8 mouse cellular contexts compared by ENCODE assay signal in genomic region chr17:43265178-43265837, GRCm38 (mm10). TPM values are rescaled to one million over a fixed set of nuclear protein-coding genes. Genes with fewer than 3 reads are reported as not detected.
DNase-seq lines count a peak whose midpoint lies in the region; ATAC-seq and TF ChIP-seq lines count a peak whose summit lies in the region.

No protein-coding gene starts in this region.

- peak; percentile 90 for ATAC-seq in embryonic facial prominence, embryonic 14.5 days (ENCODE audit: low read depth)
- ATAC-seq in heart, embryonic 14.5 days (ENCODE audit: insufficient number of reproducible peaks, insufficient read depth, low FRiP score, low read depth), result no peak
- 0 out of 2 replicates have a peak, but pooled peaks have one; percentile 35 for ATAC-seq in liver, embryonic 14.5 days (ENCODE audit: insufficient read depth)
- peak; percentile 86; the same call in 1 of the 2 replicates for ATAC-seq in neural tube, embryonic 11.5 days (ENCODE audit: insufficient read depth, low FRiP score, low TSS enrichment)
- ATAC-seq in stomach, embryonic 16.5 days (ENCODE audit: insufficient read depth, low FRiP score), result peak; percentile 77

- no peaks in the 10 kb centered on the region for H3K36me3 ChIP-seq in embryonic facial prominence, embryonic 14.5 days (ENCODE audit: control insufficient read depth, insufficient read depth, low read length)
- H3K36me3 ChIP-seq in heart, embryonic 14.5 days (ENCODE audit: control insufficient read depth, insufficient read depth, low read length), result no peaks in the 10 kb centered on the region
- H3K36me3 ChIP-seq in liver, embryonic 14.5 days (replicated peaks; ENCODE audit: control insufficient read depth, insufficient read depth, low read depth), result no peaks in the 10 kb centered on the region
- no peaks in the 10 kb centered on the region for H3K36me3 ChIP-seq in neural tube, embryonic 11.5 days (ENCODE audit: control insufficient read depth, insufficient read depth, low read length)
- no peaks in the 10 kb centered on the region for H3K36me3 ChIP-seq in stomach, embryonic 16.5 days (ENCODE audit: control insufficient read depth, insufficient read depth, low read length)

- peaks cover 8% of the 10 kb centered on the region for H3K9me3 ChIP-seq in embryonic facial prominence, embryonic 14.5 days (ENCODE audit: control insufficient read depth, low read length)
- H3K9me3 ChIP-seq in heart, embryonic 14.5 days (ENCODE audit: control insufficient read depth, low read length), result peaks cover 4% of the 10 kb centered on the region; the same call in 1 of the 2 replicates
- H3K9me3 ChIP-seq in liver, embryonic 14.5 days (ENCODE audit: control insufficient read depth, low read length), result no peaks in the 10 kb centered on the region
- H3K9me3 ChIP-seq in neural tube, embryonic 11.5 days (ENCODE audit: control insufficient read depth, low read length), result no peaks in the 10 kb centered on the region
- H3K9me3 ChIP-seq in stomach, embryonic 16.5 days (replicated peaks; ENCODE audit: control insufficient read depth, low read length), result peaks cover 11% of the 10 kb centered on the region; the same call in 1 of the 2 replicates

- no peaks in the 10 kb centered on the region for H3K27me3 ChIP-seq in embryonic facial prominence, embryonic 14.5 days (replicated peaks; ENCODE audit: control insufficient read depth, insufficient read depth, low read length)
- no peaks in the 10 kb centered on the region for H3K27me3 ChIP-seq in heart, embryonic 14.5 days (ENCODE audit: control insufficient read depth, insufficient read depth, low read length)
- no peaks in the 10 kb centered on the region for H3K27me3 ChIP-seq in liver, embryonic 14.5 days (ENCODE audit: control insufficient read depth, insufficient read depth, low read length)
- no peaks in the 10 kb centered on the region for H3K27me3 ChIP-seq in neural tube, embryonic 11.5 days (ENCODE audit: control insufficient read depth, insufficient read depth, low read length)
- no peaks in the 10 kb centered on the region for H3K27me3 ChIP-seq in stomach, embryonic 16.5 days (ENCODE audit: control insufficient read depth, insufficient read depth, low read length)

- H3K27ac ChIP-seq in embryonic facial prominence, embryonic 14.5 days (replicated peaks; ENCODE audit: low read depth, low read length), result no peak overlapping the region
- H3K27ac ChIP-seq in heart, embryonic 14.5 days (replicated peaks in 1 of 2; ENCODE audit: control insufficient read depth in 1 of 2, insufficient read depth in 1 of 2, low read depth in 2 of 2, low read length in 2 of 2), result no peak overlapping the region
- H3K27ac ChIP-seq in liver, embryonic 14.5 days, result no peak overlapping the region
- H3K27ac ChIP-seq in neural tube, embryonic 11.5 days (ENCODE audit: low read depth, low read length), result no peak overlapping the region
- no peak overlapping the region for H3K27ac ChIP-seq in stomach, embryonic 16.5 days (ENCODE audit: low read length)

- no peak overlapping the region for H3K9ac ChIP-seq in embryonic facial prominence, embryonic 14.5 days (ENCODE audit: low read depth, low read length)
- peak overlapping the region; percentile 45; the same call in 1 of the 2 replicates for H3K9ac ChIP-seq in heart, embryonic 14.5 days (ENCODE audit: low read length)
- H3K9ac ChIP-seq in liver, embryonic 14.5 days (replicated peaks), result no peak overlapping the region
- H3K9ac ChIP-seq in neural tube, embryonic 11.5 days (ENCODE audit: low read length), result no peak overlapping the region
- peak overlapping the region; percentile 47; the same call in 1 of the 2 replicates for H3K9ac ChIP-seq in stomach, embryonic 16.5 days (ENCODE audit: low read length)

- 0 out of 2 replicates have a peak overlapping the region, but pooled peaks have one; percentile 3 for H3K4me3 ChIP-seq in embryonic facial prominence, embryonic 14.5 days (ENCODE audit: low read depth, low read length)
- H3K4me3 ChIP-seq in heart, embryonic 14.5 days (ENCODE audit: control insufficient read depth in 1 of 2, insufficient read depth in 1 of 2, low read depth in 1 of 2, low read length in 2 of 2), result peak overlapping the region; percentile 8 to 19; a peak in 2 of 4 replicates
- no peak overlapping the region for H3K4me3 ChIP-seq in liver, embryonic 14.5 days (ENCODE audit: insufficient read depth in 1 of 2, low read depth in 2 of 2, low read length in 2 of 2)
- H3K4me3 ChIP-seq in neural tube, embryonic 11.5 days (ENCODE audit: low read depth, low read length), result no peak overlapping the region
- H3K4me3 ChIP-seq in stomach, embryonic 16.5 days (replicated peaks; ENCODE audit: low read length), result peak overlapping the region; percentile 25; the same call in 1 of the 2 replicates

- 22% methylated on average over 26 of the region's 26 CpGs for WGBS in embryonic facial prominence, embryonic 14.5 days
- 21% methylated on average over 26 of the region's 26 CpGs for WGBS in heart, embryonic 14.5 days
- WGBS in liver, embryonic 14.5 days (ENCODE audit: insufficient replicate concordance), result 17% methylated on average over 26 of the region's 26 CpGs
- 29% methylated on average over 26 of the region's 26 CpGs for WGBS in neural tube, embryonic 11.5 days
- 20% methylated on average over 26 of the region's 26 CpGs for WGBS in stomach, embryonic 16.5 days

- H3K4me2 ChIP-seq in embryonic facial prominence, embryonic 14.5 days (ENCODE audit: low read depth, low read length), result peak overlapping the region; percentile 41
- peak overlapping the region; percentile 56 for H3K4me2 ChIP-seq in heart, embryonic 14.5 days (ENCODE audit: low read length)
- H3K4me2 ChIP-seq in liver, embryonic 14.5 days (ENCODE audit: low read depth), result 0 out of 2 replicates have a peak overlapping the region, but pooled peaks have one; percentile 22
- no peak overlapping the region for H3K4me2 ChIP-seq in neural tube, embryonic 11.5 days (ENCODE audit: low read depth)
- peak overlapping the region; percentile 49 for H3K4me2 ChIP-seq in stomach, embryonic 16.5 days (ENCODE audit: low read depth, low read length)

- TF ChIP-seq EP300 in liver, embryonic 14.5 days (IDR thresholded peaks at IDR 0.05; ENCODE audit: low read depth), result no peak

- no peaks in the 10 kb centered on the region; the same call in 1 of the 2 replicates for H3K4me1 ChIP-seq in embryonic facial prominence, embryonic 14.5 days (ENCODE audit: control insufficient read depth, insufficient read depth, low read length)
- peaks cover 0 to 2% of the 10 kb centered on the region in 2 experiments; a peak in 1 of 4 replicates for H3K4me1 ChIP-seq in heart, embryonic 14.5 days (ENCODE audit: control insufficient read depth in 2 of 2, insufficient read depth in 2 of 2, low read length in 2 of 2)
- H3K4me1 ChIP-seq in liver, embryonic 14.5 days (replicated peaks; ENCODE audit: control insufficient read depth in 2 of 2, insufficient read depth in 2 of 2, low read length in 1 of 2), result peaks cover 0 to 4% of the 10 kb centered on the region in 2 experiments; a peak in 1 of 4 replicates
- no peaks in the 10 kb centered on the region for H3K4me1 ChIP-seq in neural tube, embryonic 11.5 days (ENCODE audit: control insufficient read depth, insufficient read depth, low read length)
- H3K4me1 ChIP-seq in stomach, embryonic 16.5 days (ENCODE audit: control insufficient read depth, insufficient read depth, low read length), result no peaks in the 10 kb centered on the region

- peak; percentile 85 for DNase-seq in 3T3-L1 (ENCODE audit: low read depth, low spot score)
- DNase-seq in adrenal gland, postnatal 4 days (ENCODE audit: low spot score in 2 of 2), result peak; percentile 29 to 56
- peak; percentile 94 for DNase-seq in embryonic facial prominence, embryonic 14.5 days (ENCODE audit: low spot score)
- peak; percentile 84 to 89 for DNase-seq in kidney, postnatal 25 days
- peak; percentile 59 to 63 (median 61) for DNase-seq in liver, embryonic 14.5 days (ENCODE audit: low read depth in 3 of 3, low spot score in 3 of 3)
- peak; percentile 89 for DNase-seq in neural tube, embryonic 11.5 days (ENCODE audit: low spot score)

- TF ChIP-seq CTCF in liver, embryonic 14.5 days (IDR thresholded peaks at IDR 0.05; ENCODE audit: low read depth), result peak; percentile 95

RNA-seq across cellular contexts. Expression of gene Adgrf1, which starts 4.8 kb away (rescaled TPM):
- total RNA-seq in adrenal gland, postnatal 4 days (2021), result under 1 TPM; 0.59 to 0.64 TPM
- 0.08 TPM in 1 of 2 replicates, not detected in the other for polyA plus RNA-seq in embryonic facial prominence, embryonic 14.5 days (2014; fragmentation: Nextera tagmentation; extraction: Ambion mirVana)
- polyA plus RNA-seq in heart, embryonic 14.5 days (2014; fragmentation: Nextera tagmentation; extraction: Ambion mirVana), result not detected in 2 replicates
- polyA plus RNA-seq in liver, embryonic 14.5 days (2012; rRNA removed), result 0.51 and 0.66 TPM in 2 replicates
- polyA plus RNA-seq in liver, embryonic 14.5 days (2014; fragmentation: Nextera tagmentation; extraction: Ambion mirVana), result 0.48 and 0.69 TPM in 2 replicates
- not detected in 2 replicates for polyA plus RNA-seq in neural tube, embryonic 11.5 days (2014; fragmentation: Nextera tagmentation; extraction: Ambion mirVana)
- 0.05 and 0.14 TPM in 2 replicates for polyA plus RNA-seq in stomach, embryonic 16.5 days (2015; fragmentation: Nextera tagmentation; extraction: Ambion mirVana)

Comparison
In these comparisons a context has a peak if more than half of its experiments do, and no peak if none do; other contexts are left out.
1. DNase-seq: peak in every context shown above with its lines; median percentile 94 in embryonic facial prominence, embryonic 14.5 days; 89 in neural tube, embryonic 11.5 days; 86 in kidney, postnatal 25 days; 85 in 3T3-L1; 61 in liver, embryonic 14.5 days; 42 in adrenal gland, postnatal 4 days.
2. H3K4me3 ChIP-seq: peak in embryonic facial prominence, embryonic 14.5 days (single experiment), heart, embryonic 14.5 days (2 of 2) and stomach, embryonic 16.5 days (single experiment); none in liver, embryonic 14.5 days (0 of 2) and neural tube, embryonic 11.5 days (single experiment).
3. H3K9ac ChIP-seq: peak in heart, embryonic 14.5 days (single experiment) and stomach, embryonic 16.5 days (single experiment); none in embryonic facial prominence, embryonic 14.5 days (single experiment), liver, embryonic 14.5 days (single experiment) and neural tube, embryonic 11.5 days (single experiment).